Mouse (Mus musculus) olfactory bulb, adult 2 months (tissue): ENCODE results near the gene Tm9sf2.

Experiments
- CTCF ChIP-seq: fragments of 200-500 bp; IDR thresholded peaks from 2 replicates; pipeline ENCODE4 v1.5.1; 2012; ENCODE audit warnings: low read depth, mild to moderate bottlenecking, low read length, moderate library complexity; ENCODE audit not compliant: insufficient read depth
- POLR2A ChIP-seq: fragments of 200-500 bp; IDR thresholded peaks from 2 replicates; pipeline ENCODE4 v1.6.1; 2012; ENCODE audit warnings: mild to moderate bottlenecking, low read depth, low read length, moderate library complexity; ENCODE audit not compliant: insufficient read depth

DNA sequence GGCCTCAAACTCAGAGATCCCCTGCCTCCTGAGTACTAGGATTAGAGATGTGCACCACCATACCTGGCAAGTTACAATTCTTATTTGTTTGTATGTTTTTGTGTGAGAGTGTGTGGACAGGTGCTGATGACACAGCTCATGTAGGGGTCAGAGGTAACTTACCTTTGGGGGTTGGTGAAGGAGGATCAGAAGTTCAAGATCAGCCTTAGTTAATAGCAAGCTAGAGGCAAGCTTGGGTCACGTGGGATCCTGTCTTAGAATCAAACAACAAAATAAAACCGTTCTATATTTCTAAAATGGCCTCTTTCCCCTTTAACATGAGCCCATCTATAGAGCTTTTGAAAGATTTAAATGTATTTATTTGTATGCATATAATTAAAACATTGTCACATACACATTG is 83.7 kb downstream of the Tm9sf2 start:
- no peak for TF ChIP-seq POLR2A
- TF ChIP-seq CTCF: no peak
